Mouse (Mus musculus): ENCODE measurements around the gene Prl2b1. TPM values are rescaled to one million over a fixed set of nuclear protein-coding genes. Genes with fewer than 3 reads are reported as not detected.

Prl2b1 gene
- not detected for total RNA-seq (2021)

GRCm38 (mm10) chr13:27390746-27391145 lies at the start of gene Prl2b1:
TSS of gene Prl2b1 (minus strand) at chr13:27390846.
- DNase-seq (ENCODE audit: low spot score in 2 of 2) = no peak
- intact Hi-C loops (cut with DNase I) = no loop called here

GRCm38 (mm10) chr13:27438588-27438987 lies 47.9 kb upstream of the Prl2b1 start, which contains the start of gene Prl8a6:
TSS of gene Prl8a6 (minus strand) at chr13:27438688.
- DNase-seq (ENCODE audit: low spot score in 2 of 2) = no peak
- intact Hi-C loops (cut with DNase I) = no loop called here

- no peak for DNase-seq (ENCODE audit: low spot score in 2 of 2)
- intact Hi-C loops (cut with DNase I) = no loop called here
Measured at GRCm38 (mm10) chr13:27433159-27433558, 42.5 kb upstream of the Prl2b1 start.

GRCm38 (mm10) chr13:27413640-27414039 lies 23.0 kb upstream of the Prl2b1 start:
- intact Hi-C loops (cut with DNase I) = no loop called here
- no peak for DNase-seq (ENCODE audit: low spot score in 2 of 2)

GRCm38 (mm10) chr13:27399061-27399724 lies 8.5 kb upstream of the Prl2b1 start:
- no peak for DNase-seq (ENCODE audit: low spot score in 2 of 2)
- intact Hi-C loops (cut with DNase I) = no loop called here

- DNase-seq (ENCODE audit: low spot score in 2 of 2) = no peak
- intact Hi-C loops (cut with DNase I) = no loop called here
Measured at GRCm38 (mm10) chr13:27345373-27345772, 45.3 kb downstream of the Prl2b1 start, which contains the start of gene Prl8a2. TSS of gene Prl8a2 (plus strand) at chr13:27345673.

- DNase-seq (ENCODE audit: low spot score in 2 of 2) = no peak
- intact Hi-C loops (cut with DNase I) = no loop called here
Measured at GRCm38 (mm10) chr13:27342733-27343275, 47.8 kb downstream of the Prl2b1 start.

GRCm38 (mm10) chr13:27334989-27335388 lies 55.7 kb downstream of the Prl2b1 start:
- DNase-seq (ENCODE audit: low spot score in 2 of 2) = no peak
- intact Hi-C loops (cut with DNase I) = no loop called here

Other genes starting within 250 kb of the Prl2b1 start
- not detected for gene Prl3d3, start 234.1 kb downstream of the Prl2b1 start, total RNA-seq (2021)
- not detected for gene Prl3c1, start 194.2 kb downstream of the Prl2b1 start, total RNA-seq (2021)
- not detected for gene Prl3b1, start 149.0 kb downstream of the Prl2b1 start, total RNA-seq (2021)
- not detected for gene Prl3a1, start 131.4 kb downstream of the Prl2b1 start, total RNA-seq (2021)
- gene Prl6a1, start 78.2 kb downstream of the Prl2b1 start, total RNA-seq (2021) = not detected
- not detected for gene Prl8a2, start 45.2 kb downstream of the Prl2b1 start, total RNA-seq (2021)
- gene Prl8a6, start 47.8 kb upstream of the Prl2b1 start, total RNA-seq (2021) = not detected
- gene Prl8a8, start 122.4 kb upstream of the Prl2b1 start, total RNA-seq (2021) = not detected
- gene Prl8a9, start 173.8 kb upstream of the Prl2b1 start, total RNA-seq (2021) = not detected
- not detected for gene Prl8a1, start 191.3 kb upstream of the Prl2b1 start, total RNA-seq (2021)
- not detected for gene Prl7b1, start 219.7 kb upstream of the Prl2b1 start, total RNA-seq (2021)

Measured in left cerebral cortex, postnatal 36 days (tissue).